Mouse (Mus musculus): ENCODE results near the gene Hist1h3h.
"Not testable (repeated sequence)": the region's sequence is repeated elsewhere in the genome, so short reads cannot be mapped to it uniquely, and the experiment has no call there.

Gene Hist1h3h

GRCm38 (mm10) chr13:21727948-21728572 lies 10.6 kb downstream of the Hist1h3h start:
- no peak for DNase-seq (ENCODE audit: low spot score in 2 of 2)

GRCm38 (mm10) chr13:21729544-21729943 lies 12.1 kb downstream of the Hist1h3h start:
- DNase-seq (ENCODE audit: low spot score in 2 of 2): no peak

GRCm38 (mm10) chr13:21733466-21733865 lies 16.0 kb downstream of the Hist1h3h start:
- DNase-seq (ENCODE audit: low spot score in 2 of 2): no peak

- peak; percentile 35 to 74 for DNase-seq (ENCODE audit: low spot score in 2 of 2)
Observed at GRCm38 (mm10) chr13:21734010-21734905, 16.8 kb downstream of the Hist1h3h start.

- DNase-seq (ENCODE audit: low spot score in 2 of 2): peak; percentile 26 to 56
Observed at GRCm38 (mm10) chr13:21734906-21735767, 17.7 kb downstream of the Hist1h3h start, which contains the start of gene Hist1h4j. TSS of gene Hist1h4j (plus strand) at chr13:21735064.

- DNase-seq (ENCODE audit: low spot score in 2 of 2): no peak
Observed at GRCm38 (mm10) chr13:21745006-21745405, 27.5 kb downstream of the Hist1h3h start.

- DNase-seq (ENCODE audit: low spot score in 2 of 2): no peak
Observed at GRCm38 (mm10) chr13:21749387-21750158, 32.1 kb downstream of the Hist1h3h start.

GRCm38 (mm10) chr13:21750159-21751017 lies 32.9 kb downstream of the Hist1h3h start, which contains the start of gene Hist1h4k:
TSS of gene Hist1h4k (minus strand) at chr13:21750505.
- DNase-seq (ENCODE audit: low spot score in 2 of 2): peak; percentile 62 to 77

GRCm38 (mm10) chr13:21751417-21751816 lies 34.0 kb downstream of the Hist1h3h start:
- no peak for DNase-seq (ENCODE audit: low spot score in 2 of 2)

GRCm38 (mm10) chr13:21751827-21752226 lies 34.4 kb downstream of the Hist1h3h start:
- DNase-seq (ENCODE audit: low spot score in 2 of 2): no peak

GRCm38 (mm10) chr13:21752356-21752755 lies 34.9 kb downstream of the Hist1h3h start:
- no peak for DNase-seq (ENCODE audit: low spot score in 2 of 2)

GRCm38 (mm10) chr13:21753051-21753523 lies 35.6 kb downstream of the Hist1h3h start:
- no peak for DNase-seq (ENCODE audit: low spot score in 2 of 2)

GRCm38 (mm10) chr13:21753524-21754285 lies 36.2 kb downstream of the Hist1h3h start, which contains the start of the genes Hist1h2ak and Hist1h2bn:
TSS of gene Hist1h2ak (minus strand) at chr13:21753827.
TSS of gene Hist1h2bn (plus strand) at chr13:21754123.
- peak; percentile 9 to 23 for DNase-seq (ENCODE audit: low spot score in 2 of 2)

- not testable (repeated sequence) for DNase-seq (ENCODE audit: low spot score in 2 of 2)
Observed at GRCm38 (mm10) chr13:21754294-21755001, 37.0 kb downstream of the Hist1h3h start.

GRCm38 (mm10) chr13:21755707-21756106 lies 38.2 kb downstream of the Hist1h3h start:
- DNase-seq (ENCODE audit: low spot score in 2 of 2): no peak

All from urinary bladder, adult 18-20 months (tissue).